Mouse (Mus musculus): Measurements from ENCODE around the gene Adamts2. TPM values are rescaled to one million over a fixed set of nuclear protein-coding genes. Genes with fewer than 3 reads are reported as not detected.

Gene Adamts2
- 13.3 and 13.6 TPM in 2 replicates for polyA plus RNA-seq (2015; fragmentation: Nextera tagmentation; extraction: Ambion mirVana)

- under 1% methylated on average over 73 of the region's 82 CpGs for WGBS
- Histone ChIP-seq H3K27me3 (replicated peaks) (peaks cover 54% of the 10 kb centered on the region), H3K4me3 (replicated peaks) (peak within 1 kb of the TSS; percentile 73), H3K9me3 (no peaks in the 10 kb centered on the region), H3K4me2 (peak within 1 kb of the TSS; percentile 96), H3K36me3 (no peaks in the 10 kb centered on the region), H3K9ac (peak within 1 kb of the TSS; percentile 58), H3K4me1 (peaks cover 14% of the 10 kb centered on the region), H3K27ac (peak within 1 kb of the TSS; percentile 48; the same call in 1 of the 2 replicates)
- ATAC-seq (ENCODE audit: insufficient read depth, low FRiP score, low read depth) = peak; percentile 74
Measured at GRCm38 (mm10) chr11:50601641-50602355, at the start of gene Adamts2. TSS of gene Adamts2 (plus strand) at chr11:50602084.

GRCm38 (mm10) chr11:50557064-50557463, 44.8 kb upstream of the Adamts2 start:
- no peak for ATAC-seq (ENCODE audit: insufficient read depth, low FRiP score, low read depth)
- 87% methylated on average over 3 of the region's 3 CpGs for WGBS
- no peaks in the 10 kb centered on the region for H3K9me3 ChIP-seq
- H3K4me2 ChIP-seq = no peak overlapping the region
- no peaks in the 10 kb centered on the region for H3K36me3 ChIP-seq
- H3K4me1 ChIP-seq = no peaks in the 10 kb centered on the region
- H3K9ac ChIP-seq = no peak overlapping the region
- no peaks in the 10 kb centered on the region for H3K27me3 ChIP-seq (replicated peaks)
- H3K27ac ChIP-seq = no peak overlapping the region
- H3K4me3 ChIP-seq (replicated peaks) = no peak overlapping the region

- ATAC-seq (ENCODE audit: insufficient read depth, low FRiP score, low read depth) = no peak
- H3K27me3 ChIP-seq (replicated peaks) = no peaks in the 10 kb centered on the region
- H3K27ac ChIP-seq = no peak overlapping the region
- WGBS = 28% methylated on average over 4 of the region's 4 CpGs
- H3K4me2 ChIP-seq = no peak overlapping the region
- no peak overlapping the region for H3K4me3 ChIP-seq (replicated peaks)
- H3K36me3 ChIP-seq = no peaks in the 10 kb centered on the region
- no peak overlapping the region for H3K9ac ChIP-seq
- no peaks in the 10 kb centered on the region for H3K9me3 ChIP-seq
- no peaks in the 10 kb centered on the region for H3K4me1 ChIP-seq
Measured at GRCm38 (mm10) chr11:50559108-50559507, 42.8 kb upstream of the Adamts2 start.

GRCm38 (mm10) chr11:50565466-50566211, 36.2 kb upstream of the Adamts2 start:
- no peak for ATAC-seq (ENCODE audit: insufficient read depth, low FRiP score, low read depth)
- H3K4me1 ChIP-seq = no peaks in the 10 kb centered on the region
- no peak overlapping the region for H3K4me3 ChIP-seq (replicated peaks)
- H3K9me3 ChIP-seq = no peaks in the 10 kb centered on the region
- WGBS = 64% methylated on average over 20 of the region's 20 CpGs
- no peak overlapping the region for H3K4me2 ChIP-seq
- H3K27me3 ChIP-seq (replicated peaks) = no peaks in the 10 kb centered on the region
- no peak overlapping the region for H3K27ac ChIP-seq
- H3K36me3 ChIP-seq = no peaks in the 10 kb centered on the region
- H3K9ac ChIP-seq = no peak overlapping the region

GRCm38 (mm10) chr11:50571448-50571847, 30.4 kb upstream of the Adamts2 start:
- H3K36me3 ChIP-seq = no peaks in the 10 kb centered on the region
- ATAC-seq (ENCODE audit: insufficient read depth, low FRiP score, low read depth) = no peak
- H3K4me2 ChIP-seq = no peak overlapping the region
- 74% methylated on average over 6 of the region's 6 CpGs for WGBS
- H3K27ac ChIP-seq = no peak overlapping the region
- H3K4me1 ChIP-seq = no peaks in the 10 kb centered on the region
- H3K4me3 ChIP-seq (replicated peaks) = no peak overlapping the region
- H3K27me3 ChIP-seq (replicated peaks) = no peaks in the 10 kb centered on the region
- no peak overlapping the region for H3K9ac ChIP-seq
- no peaks in the 10 kb centered on the region for H3K9me3 ChIP-seq

GRCm38 (mm10) chr11:50576521-50576920, 25.4 kb upstream of the Adamts2 start:
- WGBS = 35% methylated on average over 4 of the region's 4 CpGs
- ATAC-seq (ENCODE audit: insufficient read depth, low FRiP score, low read depth) = no peak
- H3K27me3 ChIP-seq (replicated peaks) = no peaks in the 10 kb centered on the region
- no peaks in the 10 kb centered on the region for H3K4me1 ChIP-seq
- H3K4me3 ChIP-seq (replicated peaks) = no peak overlapping the region
- H3K9ac ChIP-seq = no peak overlapping the region
- no peaks in the 10 kb centered on the region for H3K36me3 ChIP-seq
- no peak overlapping the region for H3K4me2 ChIP-seq
- H3K9me3 ChIP-seq = no peaks in the 10 kb centered on the region
- H3K27ac ChIP-seq = no peak overlapping the region

GRCm38 (mm10) chr11:50587026-50587425, 14.9 kb upstream of the Adamts2 start:
- 44% methylated on average over 7 of the region's 7 CpGs for WGBS
- no peaks in the 10 kb centered on the region for H3K9me3 ChIP-seq
- H3K27me3 ChIP-seq (replicated peaks) = no peaks in the 10 kb centered on the region
- ATAC-seq (ENCODE audit: insufficient read depth, low FRiP score, low read depth) = no peak
- H3K36me3 ChIP-seq = no peaks in the 10 kb centered on the region
- H3K4me2 ChIP-seq = no peak overlapping the region
- H3K4me3 ChIP-seq (replicated peaks) = no peak overlapping the region
- H3K27ac ChIP-seq = no peak overlapping the region
- no peak overlapping the region for H3K9ac ChIP-seq
- no peaks in the 10 kb centered on the region for H3K4me1 ChIP-seq

- ATAC-seq (ENCODE audit: insufficient read depth, low FRiP score, low read depth) = no peak
- Histone ChIP-seq H3K36me3 (no peaks in the 10 kb centered on the region), H3K27ac (no peak overlapping the region), H3K27me3 (replicated peaks) (no peaks in the 10 kb centered on the region), H3K4me3 (replicated peaks) (no peak overlapping the region), H3K4me2 (no peak overlapping the region), H3K9me3 (no peaks in the 10 kb centered on the region), H3K9ac (no peak overlapping the region), H3K4me1 (no peaks in the 10 kb centered on the region)
- WGBS = 15% methylated on average over 3 of the region's 3 CpGs
Measured at GRCm38 (mm10) chr11:50587787-50588186, 14.1 kb upstream of the Adamts2 start.

GRCm38 (mm10) chr11:50589060-50589459, 12.8 kb upstream of the Adamts2 start:
- Histone ChIP-seq H3K27me3 (replicated peaks) (no peaks in the 10 kb centered on the region), H3K4me1 (no peaks in the 10 kb centered on the region), H3K9me3 (no peaks in the 10 kb centered on the region), H3K36me3 (no peaks in the 10 kb centered on the region), H3K4me3 (replicated peaks) (no peak overlapping the region), H3K9ac (no peak overlapping the region), H3K4me2 (no peak overlapping the region), H3K27ac (no peak overlapping the region)
- WGBS = 41% methylated on average over 11 of the region's 11 CpGs
- no peak for ATAC-seq (ENCODE audit: insufficient read depth, low FRiP score, low read depth)

- Histone ChIP-seq H3K36me3 (no peaks in the 10 kb centered on the region), H3K4me2 (no peak overlapping the region), H3K27me3 (replicated peaks) (no peaks in the 10 kb centered on the region), H3K4me1 (no peaks in the 10 kb centered on the region), H3K9ac (no peak overlapping the region), H3K27ac (no peak overlapping the region), H3K9me3 (no peaks in the 10 kb centered on the region), H3K4me3 (replicated peaks) (no peak overlapping the region)
- 61% methylated on average over 13 of the region's 13 CpGs for WGBS
- ATAC-seq (ENCODE audit: insufficient read depth, low FRiP score, low read depth) = no peak
Measured at GRCm38 (mm10) chr11:50591053-50591452, 10.8 kb upstream of the Adamts2 start.

GRCm38 (mm10) chr11:50592892-50593553, 8.9 kb upstream of the Adamts2 start:
- Histone ChIP-seq H3K36me3 (no peaks in the 10 kb centered on the region), H3K4me2 (no peak overlapping the region), H3K4me3 (replicated peaks) (no peak overlapping the region), H3K9ac (no peak overlapping the region), H3K9me3 (no peaks in the 10 kb centered on the region), H3K27ac (no peak overlapping the region), H3K27me3 (replicated peaks) (no peaks in the 10 kb centered on the region), H3K4me1 (no peaks in the 10 kb centered on the region)
- ATAC-seq (ENCODE audit: insufficient read depth, low FRiP score, low read depth) = no peak
- 77% methylated on average over 16 of the region's 16 CpGs for WGBS

GRCm38 (mm10) chr11:50596571-50596970, 5.3 kb upstream of the Adamts2 start:
- Histone ChIP-seq H3K9me3 (no peaks in the 10 kb centered on the region), H3K27me3 (replicated peaks) (peaks cover 14% of the 10 kb centered on the region), H3K9ac (no peak overlapping the region), H3K4me2 (no peak overlapping the region), H3K4me3 (replicated peaks) (no peak overlapping the region), H3K36me3 (no peaks in the 10 kb centered on the region), H3K4me1 (0 out of 2 replicates have a peak, but pooled peaks cover 2% of the 10 kb centered on the region), H3K27ac (no peak overlapping the region)
- no peak for ATAC-seq (ENCODE audit: insufficient read depth, low FRiP score, low read depth)
- 76% methylated on average over 2 of the region's 2 CpGs for WGBS
